Mouse (Mus musculus) kidney, postnatal 36 days (tissue): ENCODE measurements at regions not wholly inside any gene's neighbourhood (a gene's known extent, or its start where the extent isn't known, plus 50 kb on each side); places are given as distances from the start of the nearest gene placed in this dataset.
A peak's percentile ranks its signal among the peaks of the same experiment; 100 is the strongest.

ENCODE experiments used
- DNase-seq, 2 experiments: peaks; one replicate each; pipeline ENCODE4 v3.0.0; 2021 to 2022; ENCODE audit warnings: mixed read lengths in 2 of 2

DNA sequence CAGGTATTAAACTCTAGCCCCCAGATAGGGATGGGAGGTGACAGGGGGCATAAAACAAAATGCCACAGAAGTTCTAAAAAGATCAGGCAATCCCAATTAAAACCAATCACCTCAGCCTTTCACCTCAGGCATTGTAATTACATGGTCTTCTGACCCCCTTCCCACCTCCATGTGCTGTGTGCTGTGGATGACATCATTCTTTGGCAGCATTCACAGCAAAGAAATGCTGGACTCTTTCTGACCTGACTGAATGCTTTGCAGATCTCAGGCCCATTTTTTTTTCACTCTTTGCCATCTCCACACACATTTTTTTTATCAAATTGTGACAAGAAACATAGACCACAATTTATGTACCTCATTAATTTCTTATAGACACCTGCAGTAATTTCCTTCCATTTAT, 659.1 kb downstream of the Inhba start:
- DNase-seq = no peak

DNA sequence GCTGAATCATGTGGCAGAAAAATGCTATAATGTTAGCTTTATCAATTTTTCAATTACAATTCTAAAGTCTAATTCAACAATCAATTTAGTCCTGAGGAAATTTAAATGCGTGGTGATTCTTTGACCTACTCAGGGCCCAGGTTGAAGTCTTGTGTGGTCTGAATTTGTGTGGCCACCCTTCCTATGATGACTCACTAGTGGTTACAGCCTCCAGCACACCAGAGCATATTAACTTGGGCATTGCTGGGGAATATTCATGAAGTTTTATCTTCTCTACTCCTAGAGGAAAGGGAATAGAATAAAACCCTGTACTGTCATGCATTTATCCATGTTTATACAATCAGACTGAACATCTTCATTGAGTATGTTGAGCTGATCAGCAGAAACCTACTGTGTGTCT, 665.2 kb downstream of the Inhba start:
- DNase-seq = no peak

DNA sequence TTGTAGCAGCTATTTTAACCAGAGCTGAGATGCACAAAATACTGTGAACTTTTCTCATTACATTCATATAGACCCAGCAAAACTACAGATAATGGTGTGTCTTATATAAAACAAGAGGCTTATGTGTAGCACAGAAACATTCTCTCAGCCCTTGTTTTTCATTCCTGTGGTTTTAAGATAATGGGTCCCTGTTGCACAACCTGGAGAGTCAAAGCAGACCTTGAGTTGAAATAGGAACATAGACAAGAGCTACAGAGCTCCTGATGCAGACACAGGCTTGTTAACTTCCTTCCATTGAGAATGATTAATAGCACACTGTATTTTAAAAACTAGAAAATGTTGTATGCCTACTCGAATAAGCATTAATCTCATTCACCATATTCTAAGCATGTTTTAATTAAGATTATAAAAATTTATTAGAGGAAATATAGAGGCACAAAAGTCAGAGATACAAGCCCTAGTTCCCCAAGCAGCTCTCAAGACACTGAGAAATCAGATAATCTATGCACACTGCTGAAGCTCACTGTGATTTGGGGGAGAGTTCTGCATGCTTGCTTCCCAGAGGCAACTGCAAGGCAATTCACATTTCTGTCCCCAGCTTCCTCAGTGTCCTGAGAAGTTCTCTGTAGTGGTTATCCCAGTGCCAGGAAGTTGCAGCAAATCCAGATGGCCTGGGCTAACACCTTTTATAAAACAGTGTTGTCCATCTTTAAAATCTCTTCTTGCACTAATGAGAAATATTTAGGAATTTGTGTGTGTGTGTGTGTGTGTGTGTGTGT, 666.8 kb downstream of the Inhba start:
- no peak for DNase-seq

DNA sequence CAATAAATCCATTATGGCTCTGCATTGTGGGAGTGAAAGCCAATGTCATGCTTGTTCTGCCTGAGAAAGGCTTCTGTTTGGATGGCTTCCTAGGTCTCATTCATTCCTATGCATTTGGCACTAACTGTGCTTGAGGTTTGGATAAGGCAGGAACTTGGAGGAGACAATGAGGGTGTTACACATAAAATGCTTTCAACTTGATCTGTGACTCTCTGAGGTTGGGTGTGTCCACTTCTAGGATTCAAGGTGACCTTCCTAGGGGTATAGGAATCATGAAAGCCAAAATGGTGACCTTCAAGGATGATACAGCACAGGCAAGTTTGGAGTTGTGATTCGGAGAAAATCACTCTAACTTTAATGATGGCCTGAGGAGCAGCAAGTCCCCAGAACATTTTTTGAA, 682.5 kb downstream of the Inhba start:
- no peak for DNase-seq

DNA sequence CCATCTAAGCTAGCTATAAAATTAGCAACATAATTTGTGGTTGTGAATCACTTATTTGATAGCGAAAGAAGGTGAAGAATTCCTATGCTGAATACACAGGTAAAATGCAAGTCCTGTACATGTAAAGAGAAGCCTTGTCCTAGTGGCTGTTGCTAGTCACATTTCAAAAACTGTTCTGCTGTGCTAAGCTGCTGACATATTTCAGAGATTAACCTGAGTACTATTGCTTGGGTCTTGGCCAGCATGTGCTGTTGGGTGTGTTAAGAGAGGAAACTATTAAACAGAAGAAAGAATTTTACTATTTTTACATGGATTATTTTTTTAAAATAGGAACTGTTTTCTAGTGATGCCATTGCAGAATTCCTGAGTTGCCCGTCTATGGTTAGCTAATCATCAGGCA, 689.3 kb downstream of the Inhba start:
- no peak for DNase-seq

DNA sequence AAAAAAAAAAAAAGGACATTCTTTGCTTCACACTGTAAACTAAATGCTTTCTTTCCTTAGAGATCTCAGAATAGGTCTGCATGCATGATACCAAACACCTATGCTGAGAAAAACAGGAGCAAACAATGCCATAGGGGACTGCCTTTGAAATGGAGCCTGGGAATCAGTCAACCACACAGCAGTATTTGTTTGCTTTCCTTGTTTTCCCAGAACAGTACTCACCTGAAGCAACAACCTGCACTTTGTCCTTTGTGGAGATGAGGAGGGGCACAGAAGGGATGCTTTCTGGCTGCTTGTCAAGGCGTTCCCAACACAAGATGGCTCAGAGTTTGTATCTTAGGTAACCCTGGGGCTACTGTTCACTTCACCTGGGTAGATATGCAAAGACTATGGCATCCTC, 690.5 kb downstream of the Inhba start:
- no peak for DNase-seq

DNA sequence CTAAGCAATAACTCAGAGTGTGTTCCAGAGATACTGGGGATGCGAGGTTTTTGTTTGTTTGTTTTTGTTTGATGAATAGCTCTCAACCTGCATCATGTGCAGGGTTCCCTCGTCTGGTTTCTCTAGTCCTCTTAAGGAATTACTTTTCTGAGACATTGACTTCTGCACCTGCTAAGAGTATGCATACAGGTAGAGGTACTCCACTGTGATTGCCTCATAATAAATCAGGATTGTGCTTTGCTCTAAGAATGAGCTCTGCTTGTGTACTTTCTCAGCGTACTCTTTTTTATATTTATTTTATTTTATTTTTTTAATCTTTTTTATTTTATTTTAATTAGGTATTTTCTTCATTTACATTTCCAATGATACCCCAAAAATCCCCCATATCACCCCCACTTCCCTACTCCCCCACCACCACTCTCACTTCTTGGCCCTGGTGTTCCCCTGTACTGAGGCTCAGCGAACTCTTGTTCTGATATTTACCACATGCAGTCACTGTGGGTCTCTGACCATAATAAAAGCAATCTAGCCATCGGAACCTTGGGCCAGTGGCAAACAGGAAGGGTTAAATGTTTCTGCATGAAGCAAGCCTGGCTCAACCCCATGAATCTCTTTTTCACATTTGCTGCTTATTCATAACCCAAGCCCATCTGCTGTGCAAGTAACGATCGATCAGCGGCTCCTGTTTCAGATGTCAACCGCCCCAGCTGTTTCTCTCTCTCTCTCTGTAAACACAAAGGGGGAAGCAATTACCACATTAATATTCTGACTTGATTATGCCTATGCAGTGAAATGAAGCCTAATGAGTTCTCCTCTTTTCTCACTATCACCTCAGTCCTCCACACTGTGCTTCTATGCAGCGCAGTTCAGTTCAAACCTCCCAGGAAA, 693.8 kb downstream of the Inhba start:
- no peak for DNase-seq

DNA sequence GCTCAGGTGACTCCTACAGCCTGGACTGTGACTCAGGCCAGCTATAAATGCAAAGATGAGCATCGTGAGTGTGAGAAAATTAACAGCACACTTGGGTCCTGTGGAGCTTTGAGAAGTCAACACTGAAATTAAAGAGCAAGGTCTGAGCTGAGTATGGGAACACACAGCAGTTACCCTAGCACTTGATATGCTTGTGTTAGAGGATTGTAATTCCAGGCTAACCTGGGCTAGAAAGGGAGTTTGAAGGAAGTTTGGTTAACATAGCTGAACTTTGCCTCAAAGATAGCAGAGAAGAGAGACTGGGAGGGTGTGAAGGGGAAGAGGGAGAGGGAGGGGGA, 694.4 kb downstream of the Inhba start:
- no peak for DNase-seq

DNA sequence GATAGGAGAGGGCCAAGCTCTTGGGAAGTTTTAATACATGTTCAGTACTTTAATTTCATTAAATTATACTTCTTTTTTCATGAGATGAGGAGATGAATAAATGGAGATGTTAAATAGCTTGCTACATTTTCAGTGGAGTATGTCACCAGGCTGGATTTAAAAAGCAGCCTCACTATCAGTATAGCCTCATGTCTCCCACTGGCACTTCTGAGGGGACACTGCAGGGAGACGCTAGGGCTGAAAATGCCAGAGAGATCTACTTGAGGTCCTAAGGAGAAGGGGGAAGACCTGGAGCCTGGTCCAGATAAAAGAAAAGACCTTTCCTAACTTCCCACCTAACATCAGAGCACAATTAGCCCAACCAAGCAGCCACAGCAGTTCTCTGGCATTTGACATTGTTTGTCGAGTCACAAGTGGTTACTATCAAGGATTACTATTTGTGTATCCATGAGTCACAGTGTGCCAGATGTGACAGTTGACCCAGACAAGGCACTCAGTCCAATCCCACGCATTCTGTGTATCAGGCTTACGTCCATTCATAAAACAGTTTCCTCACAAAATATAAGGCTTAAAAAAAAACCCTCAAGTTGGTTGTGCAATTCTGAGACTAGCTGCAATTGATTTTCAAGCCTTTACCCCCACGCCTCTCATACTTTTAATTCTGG, 703.8 kb downstream of the Inhba start:
- no peak for DNase-seq

DNA sequence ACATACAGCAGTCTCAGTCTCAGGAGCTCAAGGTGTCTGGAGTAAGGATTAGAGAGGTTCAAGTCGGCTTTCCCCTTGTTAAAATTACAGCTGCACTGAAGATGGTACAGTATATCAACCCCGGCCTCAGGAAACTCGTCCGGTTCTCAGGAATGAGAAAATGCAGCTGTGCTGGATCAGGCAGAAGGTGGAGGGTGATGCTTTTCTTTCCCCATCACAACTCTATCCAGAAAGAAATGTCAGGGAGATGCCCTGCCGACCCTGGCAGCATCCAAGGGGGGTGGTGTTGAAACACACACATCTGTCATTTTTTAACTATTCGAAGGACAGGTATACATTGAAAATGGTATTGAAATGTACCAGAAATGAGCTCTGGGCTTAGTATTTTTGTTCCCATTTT, 704.7 kb downstream of the Inhba start:
- DNase-seq = no peak

DNA sequence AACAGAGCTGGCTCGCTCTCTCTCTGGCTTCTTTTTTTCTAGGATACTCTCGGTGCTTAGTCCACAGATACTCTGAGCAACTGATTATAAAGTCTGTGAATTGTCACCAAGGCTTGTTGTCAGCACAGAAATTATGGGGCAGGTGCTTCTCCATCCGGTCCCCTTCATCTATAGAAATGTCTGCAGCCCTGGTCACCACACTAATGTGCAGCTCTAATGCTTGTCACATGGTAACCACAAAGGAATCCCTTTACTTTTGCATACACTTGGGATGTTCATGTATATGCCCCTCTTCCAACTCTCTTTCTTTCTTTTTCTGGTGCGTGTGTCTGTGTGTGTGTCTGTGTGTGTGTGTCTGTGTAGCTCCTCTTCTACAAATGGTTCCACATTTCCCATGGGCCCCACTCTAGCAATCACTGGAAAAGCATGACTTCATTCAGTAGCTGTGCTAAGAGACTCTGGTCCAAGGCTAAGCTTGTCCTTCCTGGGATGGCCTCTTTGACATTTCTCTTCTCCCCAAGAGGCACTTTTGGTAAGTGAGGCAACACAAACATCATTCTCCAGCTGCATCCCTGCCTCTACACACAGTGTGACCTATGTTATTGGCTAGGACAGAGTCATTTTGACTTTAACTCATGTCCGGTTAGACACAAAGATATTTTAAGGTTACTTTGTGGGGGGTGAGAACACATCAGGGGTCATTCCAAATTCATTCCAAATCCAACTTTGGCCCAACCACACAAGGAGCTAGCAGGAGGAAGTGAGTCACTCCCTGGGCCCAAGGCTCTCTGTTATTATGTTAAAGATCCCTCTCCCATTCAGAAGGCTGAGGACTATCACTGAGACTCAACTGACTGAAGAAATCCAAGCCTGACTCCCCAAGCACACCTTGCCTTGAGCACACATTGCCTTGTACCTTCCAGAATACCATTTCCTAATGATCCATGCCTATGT, 705.4 kb downstream of the Inhba start:
- no peak for DNase-seq

DNA sequence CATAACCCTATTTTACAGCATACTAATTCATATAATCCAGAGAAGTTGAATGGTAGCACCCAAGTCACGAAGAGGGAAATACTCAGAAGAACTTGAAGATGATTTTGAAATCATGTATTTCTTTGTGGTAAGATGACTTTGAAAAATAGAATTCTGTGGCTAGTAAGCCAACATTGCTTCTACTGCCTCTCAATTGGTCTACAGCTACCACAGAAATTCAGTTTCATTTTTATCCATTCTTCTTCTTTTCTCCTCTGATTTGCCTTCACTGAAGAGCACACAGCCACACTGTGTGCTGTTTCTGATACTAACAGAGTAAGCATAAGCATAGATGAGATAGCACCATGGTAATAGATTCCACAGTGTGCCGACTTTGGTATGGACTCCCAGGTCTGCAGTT, 708.4 kb downstream of the Inhba start:
- no peak for DNase-seq

DNA sequence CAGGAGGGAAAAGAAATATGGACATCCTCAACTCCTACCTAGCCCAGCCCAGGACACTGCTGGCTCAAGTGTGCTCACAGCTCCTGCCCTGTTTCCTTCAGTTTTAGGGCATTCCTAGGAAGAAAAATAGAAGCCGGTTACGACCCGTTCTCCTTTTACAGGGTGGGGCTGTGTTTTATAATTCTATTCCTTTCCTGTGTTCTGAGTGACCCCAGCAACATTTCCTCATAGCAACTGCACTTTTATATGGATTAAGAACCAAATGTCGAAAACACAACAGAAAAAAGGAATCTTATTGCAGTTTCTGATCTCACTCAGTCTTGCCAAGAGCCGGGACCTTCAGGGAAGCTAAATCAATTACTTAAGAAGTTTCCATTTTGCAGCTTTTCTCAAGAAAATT, 713.7 kb downstream of the Inhba start:
- DNase-seq = no peak

DNA sequence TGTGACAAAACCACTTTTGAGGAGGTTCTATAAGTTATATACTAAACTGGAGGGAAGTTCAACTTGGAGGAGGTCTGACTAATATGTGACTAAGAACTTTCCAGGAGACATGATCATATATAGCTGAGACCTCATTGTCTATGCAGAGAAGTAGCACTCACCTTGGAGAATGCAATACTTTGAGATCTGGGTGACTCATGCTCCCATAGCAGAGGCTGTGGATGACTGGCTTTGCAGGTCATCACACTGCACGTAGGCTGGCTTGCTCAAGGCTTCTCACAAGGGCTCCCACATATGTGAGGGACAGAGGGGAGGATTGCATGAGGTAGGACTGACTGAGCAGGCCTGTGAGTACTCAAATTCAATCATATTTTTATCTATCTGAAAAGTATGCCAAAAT, 726.7 kb downstream of the Inhba start:
- no peak for DNase-seq

DNA sequence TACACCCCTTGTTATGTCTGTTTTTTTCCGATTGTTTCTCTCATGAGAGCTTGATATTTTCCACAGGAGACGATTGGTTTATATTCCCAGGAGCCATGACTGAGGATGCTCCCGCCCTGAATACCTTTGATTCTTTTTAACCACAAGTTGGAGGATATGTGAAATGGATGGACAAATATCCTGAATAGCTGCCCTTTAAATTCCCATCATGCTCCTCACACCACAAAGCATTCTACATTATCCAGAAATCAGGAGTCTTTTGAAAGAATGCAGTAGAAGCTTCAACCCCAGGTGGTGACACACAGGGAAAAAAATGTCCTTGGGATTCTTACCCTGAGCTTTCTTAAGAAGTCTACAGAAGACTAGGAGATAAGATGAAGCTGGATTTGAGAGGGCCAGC, 727.9 kb downstream of the Inhba start:
- no peak for DNase-seq

DNA sequence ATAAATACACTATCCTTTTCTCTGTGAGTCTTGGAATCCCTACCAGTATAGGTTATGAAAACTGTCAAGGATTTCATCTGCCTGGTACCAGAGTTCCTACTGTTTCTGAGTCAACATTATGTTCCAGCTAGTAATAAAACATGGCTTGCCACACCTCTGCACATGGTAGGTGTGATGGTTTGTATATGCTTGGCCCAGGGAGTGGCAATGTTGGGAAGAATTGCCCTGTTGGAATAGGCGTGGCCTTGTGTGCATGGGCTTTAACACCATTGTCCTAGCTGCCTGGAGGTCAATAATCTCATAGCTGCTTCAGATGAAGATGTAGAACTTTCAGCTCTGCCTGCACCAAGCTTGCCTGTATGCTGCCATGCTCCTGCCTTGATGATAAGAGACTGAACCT, 732.6 kb downstream of the Inhba start:
- no peak for DNase-seq

DNA sequence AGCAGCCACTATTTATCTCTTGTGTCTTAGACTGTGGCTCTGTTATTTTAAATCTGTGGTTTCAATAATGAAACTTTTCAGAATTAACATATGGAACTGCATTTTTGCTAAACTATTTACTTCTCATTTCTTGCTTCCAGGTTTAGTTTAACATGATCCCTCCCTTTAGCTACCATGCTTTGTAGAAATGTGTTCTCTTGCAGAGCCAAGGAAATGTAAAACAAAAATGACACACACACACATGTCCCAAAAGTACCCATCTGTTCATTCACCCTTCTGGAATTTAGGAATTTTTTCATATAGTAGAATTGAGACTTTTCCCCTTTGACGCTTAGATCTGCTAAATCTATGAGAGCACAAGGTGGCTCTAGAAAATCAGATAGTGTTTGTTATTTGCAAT, 734.0 kb downstream of the Inhba start:
- no peak for DNase-seq

DNA sequence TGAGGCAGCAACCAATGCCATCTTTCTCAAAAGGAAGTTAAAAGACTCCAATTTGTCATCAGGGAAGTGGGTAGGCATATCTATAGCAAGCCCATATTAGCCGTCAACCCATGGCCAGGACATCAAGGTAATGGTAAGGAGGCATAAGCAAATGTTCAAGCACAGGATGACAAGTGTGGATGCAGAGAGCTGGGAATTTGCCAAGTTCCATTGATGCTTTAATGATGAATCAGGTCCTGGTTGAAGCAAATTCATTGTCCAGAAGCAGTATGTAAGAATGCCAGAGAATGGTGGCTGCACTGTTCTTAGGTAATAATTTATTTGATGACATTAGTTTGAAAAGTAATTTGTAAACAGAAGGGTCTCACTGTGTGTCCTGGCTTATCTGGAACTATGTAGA, 734.8 kb downstream of the Inhba start:
- DNase-seq = no peak

DNA sequence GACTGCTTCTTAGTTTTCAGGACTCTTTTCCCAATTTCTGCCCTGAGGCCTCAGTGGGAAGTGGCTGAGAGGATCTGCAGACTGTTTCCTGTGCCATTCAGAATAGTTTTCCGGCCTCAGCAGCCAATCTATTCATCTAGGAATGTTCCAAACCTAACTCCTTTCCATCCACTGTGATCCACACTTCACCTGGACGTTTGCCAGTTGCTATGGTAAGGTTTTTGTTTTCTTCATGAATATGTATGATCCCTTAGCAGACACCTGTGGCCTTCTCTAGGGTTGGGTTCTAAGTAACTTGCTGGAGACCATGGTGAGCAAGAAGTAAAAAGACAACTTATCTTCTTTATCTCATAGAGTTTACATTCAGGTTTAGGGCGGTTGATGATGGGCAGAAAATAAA, 744.6 kb downstream of the Inhba start:
- DNase-seq = peak; percentile 4 to 8

DNA sequence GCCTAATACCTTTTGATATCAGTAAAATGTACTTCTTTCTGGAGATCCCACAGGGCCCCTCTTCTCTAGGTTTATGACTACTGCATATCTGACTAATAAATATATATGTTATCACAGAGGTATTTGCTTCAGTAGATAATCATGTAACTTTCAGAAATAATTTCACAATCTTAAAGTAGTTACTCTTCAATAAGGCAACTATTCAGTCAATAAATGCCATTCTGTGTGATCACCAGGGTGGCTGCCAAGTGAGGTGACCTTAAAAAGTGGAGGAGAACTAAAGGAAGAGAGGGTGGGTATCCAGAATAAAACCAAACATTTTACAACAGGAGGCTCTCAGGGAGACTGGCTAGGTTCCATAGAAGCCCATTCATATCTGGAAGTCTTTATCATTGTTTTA, 748.4 kb downstream of the Inhba start:
- no peak for DNase-seq

DNA sequence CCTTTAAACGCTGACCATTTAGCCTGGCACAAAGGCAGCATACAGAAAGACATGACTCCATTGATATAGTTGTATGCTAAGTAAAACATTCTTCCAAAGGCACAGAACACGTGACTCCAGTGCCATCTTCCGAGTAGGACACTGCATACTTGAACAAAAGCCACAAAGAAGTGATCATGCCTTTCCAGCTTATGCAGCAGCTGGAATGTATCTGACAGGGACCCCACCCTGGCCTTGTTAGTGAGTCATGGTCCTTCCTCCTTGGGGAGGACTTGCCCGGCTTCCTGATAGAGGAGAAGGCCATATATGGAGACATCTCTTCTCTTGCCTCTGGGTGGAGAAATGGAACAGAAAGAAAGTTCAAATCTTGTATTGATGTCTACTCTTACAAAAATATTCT, 749.8 kb downstream of the Inhba start:
- no peak for DNase-seq

DNA sequence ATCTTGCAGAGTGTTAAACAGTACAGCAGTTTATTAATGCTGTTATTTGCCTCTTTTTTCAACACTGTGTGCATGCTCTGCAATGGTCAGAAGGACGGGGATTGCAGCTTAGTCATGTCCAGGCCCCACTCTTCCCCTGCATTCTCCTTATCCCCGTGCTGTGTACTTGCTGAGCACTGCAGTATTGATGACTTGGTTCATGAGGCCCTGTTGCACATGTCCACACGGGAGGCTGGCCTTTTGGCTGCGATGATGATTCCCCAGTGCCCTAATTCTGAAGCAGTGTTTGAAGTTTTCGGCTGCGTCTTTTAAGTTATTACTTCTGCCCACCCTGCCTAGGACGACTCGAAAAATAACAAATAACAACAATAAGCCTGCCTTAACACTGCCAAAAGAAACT, 750.7 kb downstream of the Inhba start:
- DNase-seq = no peak
